Mouse (Mus musculus) midbrain, embryonic 15.5 days (tissue): ENCODE data around the gene Usp36. TPM values are rescaled to one million over a fixed set of nuclear protein-coding genes. Genes with fewer than 3 reads are reported as not detected.

Source experiments
- ATAC-seq: fragments of 200-750 bp; cut with Nextera tagmentation; replicated peaks from 2 replicates; pipeline ENCODE4 v1.8.0; 2017; ENCODE audit warnings: moderate TSS enrichment
- H3K27ac ChIP-seq: fragments of 300-500 bp; sonication (generic); 2 replicates; pipeline ENCODE4 v1.5.1; 2015; ENCODE audit warnings: mild to moderate bottlenecking, inconsistent platforms
- H3K27me3 ChIP-seq: fragments of 300-500 bp; sonication (generic); replicated peaks from 2 replicates; pipeline ENCODE4 v1.6.1; 2015; ENCODE audit warnings: inconsistent platforms
- H3K36me3 ChIP-seq: fragments of 300-500 bp; sonication (generic); replicated peaks from 2 replicates; pipeline ENCODE4 v1.6.1; 2015; ENCODE audit warnings: inconsistent platforms
- H3K4me1 ChIP-seq: fragments of 300-500 bp; sonication (generic); 2 replicates; pipeline ENCODE4 v1.6.1; 2015; ENCODE audit warnings: inconsistent platforms
- H3K4me2 ChIP-seq: fragments of 300-500 bp; sonication (generic); 2 replicates; pipeline ENCODE4 v1.6.1; 2015; ENCODE audit warnings: inconsistent platforms, mild to moderate bottlenecking, moderate library complexity
- H3K4me3 ChIP-seq: fragments of 300-500 bp; sonication (generic); 2 replicates; pipeline ENCODE4 v1.5.1; 2015; ENCODE audit warnings: mild to moderate bottlenecking, inconsistent platforms
- H3K9ac ChIP-seq: fragments of 300-500 bp; sonication (generic); 2 replicates; pipeline ENCODE4 v1.6.1; 2015; ENCODE audit warnings: mild to moderate bottlenecking, inconsistent platforms
- H3K9me3 ChIP-seq: fragments of 300-500 bp; sonication (generic); 2 replicates; pipeline ENCODE4 v1.6.1; 2016; ENCODE audit warnings: inconsistent platforms
- WGBS: fragments of 180-500 bp; shearing (Covaris S2); methylation state at CpG from one replicate; pipeline ENCODE4 v1.1.7; 2015; ENCODE audit warnings: mixed read lengths; 5-methylcytosine and 5-hydroxymethylcytosine counted together
- polyA plus RNA-seq: library from polyadenylated mRNA; unstranded; fragments of >200 nt; fragmentation: Nextera tagmentation; extraction: Ambion mirVana; gene quantifications from 2 replicates; pipeline ENCODE4 v1.2.1, GENCODE M21; 2015

Gene Usp36
- 20.1 and 23.1 TPM in 2 replicates for polyA plus RNA-seq

GRCm38 (mm10) chr11:118289999-118290889 lies at the start of gene Usp36:
Usp36 (minus strand) TSS chr11:118290244.
- Histone ChIP-seq H3K36me3 (peaks cover 13% of the 10 kb centered on the region), H3K27ac (peak within 1 kb of the TSS; percentile 94), H3K4me3 (peak within 1 kb of the TSS; percentile 90), H3K9me3 (no peaks in the 10 kb centered on the region), H3K27me3 (no peaks in the 10 kb centered on the region), H3K9ac (peak within 1 kb of the TSS; percentile 90), H3K4me2 (peak within 1 kb of the TSS; percentile 91), H3K4me1 (peaks cover 28% of the 10 kb centered on the region)
- ATAC-seq = peak; percentile 99
- under 1% methylated on average over 68 of the region's 68 CpGs for WGBS

- Histone ChIP-seq H3K27ac (no peak overlapping the region), H3K4me1 (peaks cover 14% of the 10 kb centered on the region), H3K4me2 (no peak overlapping the region), H3K36me3 (no peaks in the 10 kb centered on the region), H3K27me3 (no peaks in the 10 kb centered on the region), H3K9me3 (no peaks in the 10 kb centered on the region), H3K9ac (no peak overlapping the region), H3K4me3 (no peak overlapping the region)
- ATAC-seq = no peak
- 86% methylated on average over 8 of the region's 8 CpGs for WGBS
Observed at GRCm38 (mm10) chr11:118337491-118338168, 47.6 kb upstream of the Usp36 start.

GRCm38 (mm10) chr11:118333431-118333830 lies 43.4 kb upstream of the Usp36 start:
- no peak overlapping the region for H3K4me2 ChIP-seq
- no peak overlapping the region for H3K9ac ChIP-seq
- H3K36me3 ChIP-seq = no peaks in the 10 kb centered on the region
- no peaks in the 10 kb centered on the region for H3K9me3 ChIP-seq
- peaks cover 3% of the 10 kb centered on the region; the same call in 1 of the 2 replicates for H3K4me1 ChIP-seq
- H3K27ac ChIP-seq = no peak overlapping the region
- 91% methylated on average over 17 of the region's 17 CpGs for WGBS
- H3K4me3 ChIP-seq = no peak overlapping the region
- no peaks in the 10 kb centered on the region for H3K27me3 ChIP-seq
- ATAC-seq = no peak

- no peak for ATAC-seq
Observed at GRCm38 (mm10) chr11:118332376-118332775, 42.3 kb upstream of the Usp36 start.

GRCm38 (mm10) chr11:118330777-118331176 lies 40.7 kb upstream of the Usp36 start:
- ATAC-seq = no peak

More at GRCm38 (mm10) chr11:118332376-118332775, 42.3 kb upstream of the Usp36 start:
- H3K4me2 ChIP-seq = no peak overlapping the region
- H3K9me3 ChIP-seq = no peaks in the 10 kb centered on the region
- no peak overlapping the region for H3K27ac ChIP-seq
- no peaks in the 10 kb centered on the region for H3K27me3 ChIP-seq
- H3K9ac ChIP-seq = no peak overlapping the region
- H3K4me3 ChIP-seq = no peak overlapping the region
- peaks cover 13% of the 10 kb centered on the region for H3K4me1 ChIP-seq
- 93% methylated on average over 11 of the region's 11 CpGs for WGBS
- no peaks in the 10 kb centered on the region for H3K36me3 ChIP-seq

GRCm38 (mm10) chr11:118330361-118330760 lies 40.3 kb upstream of the Usp36 start:
- WGBS = 93% methylated on average over 14 of the region's 14 CpGs
- no peaks in the 10 kb centered on the region for H3K36me3 ChIP-seq
- H3K9ac ChIP-seq = no peak overlapping the region
- no peak overlapping the region for H3K4me2 ChIP-seq
- no peaks in the 10 kb centered on the region for H3K9me3 ChIP-seq
- no peaks in the 10 kb centered on the region for H3K27me3 ChIP-seq
- no peak for ATAC-seq
- H3K27ac ChIP-seq = no peak overlapping the region
- H3K4me3 ChIP-seq = no peak overlapping the region
- H3K4me1 ChIP-seq = peaks cover 24% of the 10 kb centered on the region

More at GRCm38 (mm10) chr11:118330777-118331176, 40.7 kb upstream of the Usp36 start:
- Histone ChIP-seq H3K9me3 (no peaks in the 10 kb centered on the region), H3K27me3 (no peaks in the 10 kb centered on the region), H3K36me3 (no peaks in the 10 kb centered on the region), H3K9ac (no peak overlapping the region), H3K27ac (no peak overlapping the region), H3K4me3 (no peak overlapping the region), H3K4me2 (no peak overlapping the region), H3K4me1 (peaks cover 24% of the 10 kb centered on the region)
- 93% methylated on average over 16 of the region's 16 CpGs for WGBS

GRCm38 (mm10) chr11:118328947-118329346 lies 38.9 kb upstream of the Usp36 start:
- WGBS = 89% methylated on average over 5 of the region's 5 CpGs
- Histone ChIP-seq H3K27ac (no peak overlapping the region), H3K27me3 (no peaks in the 10 kb centered on the region), H3K4me2 (no peak overlapping the region), H3K4me3 (no peak overlapping the region), H3K4me1 (peaks cover 24% of the 10 kb centered on the region), H3K36me3 (no peaks in the 10 kb centered on the region), H3K9me3 (no peaks in the 10 kb centered on the region), H3K9ac (no peak overlapping the region)
- no peak for ATAC-seq

GRCm38 (mm10) chr11:118328511-118328910 lies 38.5 kb upstream of the Usp36 start:
- Histone ChIP-seq H3K9ac (no peak overlapping the region), H3K4me3 (no peak overlapping the region), H3K27me3 (no peaks in the 10 kb centered on the region), H3K27ac (peak overlapping the region; percentile 83; the same call in 1 of the 2 replicates), H3K36me3 (no peaks in the 10 kb centered on the region), H3K9me3 (no peaks in the 10 kb centered on the region), H3K4me1 (peaks cover 24% of the 10 kb centered on the region), H3K4me2 (no peak overlapping the region)
- no peak for ATAC-seq
- WGBS = 95% methylated on average over 6 of the region's 6 CpGs

- no peaks in the 10 kb centered on the region for H3K9me3 ChIP-seq
- H3K4me2 ChIP-seq = peak overlapping the region; percentile 9; the same call in 1 of the 2 replicates
Observed at GRCm38 (mm10) chr11:118326991-118327971, 37.2 kb upstream of the Usp36 start.

GRCm38 (mm10) chr11:118326491-118326890 lies 36.4 kb upstream of the Usp36 start:
- H3K27ac ChIP-seq = peak overlapping the region; percentile 83
- no peaks in the 10 kb centered on the region for H3K36me3 ChIP-seq
- no peaks in the 10 kb centered on the region for H3K9me3 ChIP-seq
- no peak overlapping the region for H3K9ac ChIP-seq
- no peaks in the 10 kb centered on the region for H3K27me3 ChIP-seq
- no peak overlapping the region for H3K4me3 ChIP-seq
- no peak for ATAC-seq
- H3K4me2 ChIP-seq = no peak overlapping the region
- H3K4me1 ChIP-seq = peaks cover 36% of the 10 kb centered on the region
- WGBS = 92% methylated on average over 4 of the region's 4 CpGs

More at GRCm38 (mm10) chr11:118326991-118327971, 37.2 kb upstream of the Usp36 start:
- Histone ChIP-seq H3K27me3 (no peaks in the 10 kb centered on the region), H3K36me3 (no peaks in the 10 kb centered on the region), H3K4me1 (peaks cover 28% of the 10 kb centered on the region), H3K27ac (peak overlapping the region; percentile 83), H3K9ac (no peak overlapping the region), H3K4me3 (no peak overlapping the region)
- 62% methylated on average over 24 of the region's 24 CpGs for WGBS
- ATAC-seq = peak; percentile 80

GRCm38 (mm10) chr11:118324541-118324940 lies 34.5 kb upstream of the Usp36 start:
- H3K27me3 ChIP-seq = no peaks in the 10 kb centered on the region
- peaks cover 45% of the 10 kb centered on the region for H3K4me1 ChIP-seq
- no peak overlapping the region for H3K4me3 ChIP-seq
- no peak overlapping the region for H3K9ac ChIP-seq
- ATAC-seq = no peak
- H3K36me3 ChIP-seq = no peaks in the 10 kb centered on the region
- WGBS = 80% methylated on average over 5 of the region's 5 CpGs
- no peak overlapping the region for H3K27ac ChIP-seq
- H3K9me3 ChIP-seq = no peaks in the 10 kb centered on the region
- H3K4me2 ChIP-seq = no peak overlapping the region
